Mouse (Mus musculus) heart, adult 11 months (tissue): ENCODE results near the gene A230072I06Rik.

Experiments used
- DNase-seq: peaks from one replicate; pipeline ENCODE4 v3.0.0; 2022

A230072I06Rik gene

GRCm38 (mm10) chr8:12324561-12324960 is 45.9 kb downstream of the A230072I06Rik start:
- no peak for DNase-seq

- DNase-seq = no peak
Measured at GRCm38 (mm10) chr8:12324991-12325601, 46.5 kb downstream of the A230072I06Rik start.

GRCm38 (mm10) chr8:12327187-12327586 is 48.6 kb downstream of the A230072I06Rik start:
- DNase-seq = no peak

GRCm38 (mm10) chr8:12327707-12328471 is 49.3 kb downstream of the A230072I06Rik start:
- DNase-seq = no peak

GRCm38 (mm10) chr8:12328476-12328875 is 49.9 kb downstream of the A230072I06Rik start:
- no peak for DNase-seq

- DNase-seq = no peak
Measured at GRCm38 (mm10) chr8:12330066-12330465, 51.4 kb downstream of the A230072I06Rik start.
